Mouse (Mus musculus) urinary bladder, postnatal 14 days (tissue): ENCODE measurements around the gene Cntfr.
A peak's percentile ranks its signal among the peaks of the same experiment; 100 is the strongest.

Experiments
- DNase-seq: peaks from one replicate; pipeline ENCODE4 v3.0.0; 2021; ENCODE audit warnings: low spot score

Gene Cntfr

GRCm38 (mm10) chr4:41678863-41679262, 18.0 kb downstream of the Cntfr start:
- DNase-seq, result no peak

GRCm38 (mm10) chr4:41677006-41677629, 19.8 kb downstream of the Cntfr start:
- peak; percentile 30 for DNase-seq

- DNase-seq, result no peak
Measured at GRCm38 (mm10) chr4:41676248-41677005, 20.5 kb downstream of the Cntfr start.

- no peak for DNase-seq
Measured at GRCm38 (mm10) chr4:41673186-41673585, 23.7 kb downstream of the Cntfr start.

- DNase-seq, result no peak
Measured at GRCm38 (mm10) chr4:41672522-41672963, 24.3 kb downstream of the Cntfr start.

GRCm38 (mm10) chr4:41671963-41672480, 24.9 kb downstream of the Cntfr start:
- no peak for DNase-seq

GRCm38 (mm10) chr4:41671500-41671899, 25.4 kb downstream of the Cntfr start:
- no peak for DNase-seq

- DNase-seq, result no peak
Measured at GRCm38 (mm10) chr4:41670836-41671235, 26.1 kb downstream of the Cntfr start.

GRCm38 (mm10) chr4:41666646-41667045, 30.2 kb downstream of the Cntfr start:
- DNase-seq, result no peak

GRCm38 (mm10) chr4:41665009-41665675, 31.7 kb downstream of the Cntfr start:
- DNase-seq, result no peak

GRCm38 (mm10) chr4:41664533-41664932, 32.4 kb downstream of the Cntfr start:
- no peak for DNase-seq

GRCm38 (mm10) chr4:41663614-41664013, 33.3 kb downstream of the Cntfr start:
- no peak for DNase-seq

- DNase-seq, result no peak
Measured at GRCm38 (mm10) chr4:41662723-41663122, 34.2 kb downstream of the Cntfr start.

GRCm38 (mm10) chr4:41660851-41661430, 35.9 kb downstream of the Cntfr start:
- DNase-seq, result no peak

- no peak for DNase-seq
Measured at GRCm38 (mm10) chr4:41659556-41659955, 37.3 kb downstream of the Cntfr start.

GRCm38 (mm10) chr4:41658566-41659384, 38.1 kb downstream of the Cntfr start:
- no peak for DNase-seq

- no peak for DNase-seq
Measured at GRCm38 (mm10) chr4:41655525-41655924, 41.4 kb downstream of the Cntfr start.

- peak; percentile 69 for DNase-seq
Measured at GRCm38 (mm10) chr4:41654217-41654616, 42.7 kb downstream of the Cntfr start.

GRCm38 (mm10) chr4:41653730-41654129, 43.2 kb downstream of the Cntfr start:
- no peak for DNase-seq

- peak; percentile 78 for DNase-seq
Measured at GRCm38 (mm10) chr4:41653296-41653695, 43.6 kb downstream of the Cntfr start.

- no peak for DNase-seq
Measured at GRCm38 (mm10) chr4:41648627-41649026, 48.3 kb downstream of the Cntfr start.

GRCm38 (mm10) chr4:41648157-41648556, 48.7 kb downstream of the Cntfr start:
- no peak for DNase-seq
